Comparison of ENCODE assay signal across 9 mouse cellular contexts in the genomic region with DNA sequence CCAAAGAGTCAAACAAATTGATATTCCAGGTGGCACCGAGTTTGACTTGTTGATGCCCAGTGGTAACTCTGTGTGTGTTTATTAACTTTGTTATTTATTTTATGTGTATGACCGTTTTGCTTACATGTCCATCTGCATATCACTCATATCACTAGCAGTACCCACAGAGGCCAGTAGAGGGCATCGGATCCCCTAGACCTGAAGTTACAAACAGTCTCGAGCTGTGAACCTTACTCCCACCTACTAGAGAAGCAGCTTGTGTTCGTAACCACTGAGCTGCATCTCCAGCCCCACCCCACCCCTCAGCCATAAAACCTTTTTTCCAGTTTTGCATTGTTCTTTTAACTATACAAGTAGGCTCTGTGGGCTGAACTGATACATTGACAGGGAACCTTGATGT.
DNase-seq lines count a peak whose midpoint lies in the region; ATAC-seq and TF ChIP-seq lines count a peak whose summit lies in the region.
"Had no signal": no experiment of that assay in that cellular context is flagged by ENCODE, and none has a peak within 500 bp of the region (broad histone marks: within the 10 kb centered on the region; RNA-seq: fewer than 3 reads in every experiment).

No protein-coding gene starts in this region.

- H3K4me2 ChIP-seq in forebrain, embryonic 14.5 days (ENCODE audit: low read length), result no peak overlapping the region
- no peak overlapping the region for H3K4me2 ChIP-seq in forebrain, embryonic 15.5 days (replicated peaks)
- no peak overlapping the region for H3K4me2 ChIP-seq in heart, embryonic 12.5 days
- H3K4me2 ChIP-seq: hindbrain, embryonic 15.5 days had no signal

- H3K27ac ChIP-seq in forebrain, embryonic 14.5 days (ENCODE audit: low read depth, low read length), result no peak overlapping the region
- no peak overlapping the region for H3K27ac ChIP-seq in forebrain, embryonic 15.5 days (replicated peaks)
- H3K27ac ChIP-seq in cortical plate, adult 2 months (ENCODE audit: insufficient read depth, low read length), result no peak overlapping the region
- no peak overlapping the region for H3K27ac ChIP-seq in heart, embryonic 12.5 days (ENCODE audit: poor library complexity, severe bottlenecking)
- H3K27ac ChIP-seq: hindbrain, embryonic 15.5 days had no signal

- peak; percentile 31; the same call in 1 of the 2 replicates for TF ChIP-seq CTCF in cortical plate, adult 2 months (IDR thresholded peaks at IDR 0.05; ENCODE audit: extremely low read depth, insufficient read depth, low read length)

- intact Hi-C loops in heart, postnatal 10 days (cut with DNase I), result no loop called here

- no peak for ATAC-seq in forebrain, embryonic 14.5 days
- no peak for ATAC-seq in forebrain, embryonic 15.5 days (replicated peaks)
- ATAC-seq in heart, embryonic 12.5 days (ENCODE audit: insufficient number of reproducible peaks, low FRiP score), result no peak

- no peaks in the 10 kb centered on the region for H3K27me3 ChIP-seq in forebrain, embryonic 14.5 days (replicated peaks; ENCODE audit: control insufficient read depth, insufficient read depth, low read length)
- no peaks in the 10 kb centered on the region for H3K27me3 ChIP-seq in forebrain, embryonic 15.5 days
- no peaks in the 10 kb centered on the region for H3K27me3 ChIP-seq in splenic B cell, adult 2 months (ENCODE audit: control insufficient read depth, insufficient read depth, low read length, poor library complexity, severe bottlenecking)
- H3K27me3 ChIP-seq in heart, embryonic 12.5 days (replicated peaks), result no peaks in the 10 kb centered on the region
- H3K27me3 ChIP-seq: hindbrain, embryonic 15.5 days had no signal

- WGBS in forebrain, embryonic 14.5 days, result 53% methylated on average over 5 of the region's 5 CpGs
- 54% methylated on average over 5 of the region's 5 CpGs for WGBS in forebrain, embryonic 15.5 days
- 54% methylated on average over 5 of the region's 5 CpGs for WGBS in heart, embryonic 12.5 days

- no peaks in the 10 kb centered on the region for H3K36me3 ChIP-seq in forebrain, embryonic 14.5 days (ENCODE audit: control insufficient read depth, insufficient read depth, low read length)
- no peaks in the 10 kb centered on the region for H3K36me3 ChIP-seq in forebrain, embryonic 15.5 days
- H3K36me3 ChIP-seq in splenic B cell, adult 2 months (ENCODE audit: control insufficient read depth, insufficient read depth, low read length, poor library complexity, severe bottlenecking), result no peaks in the 10 kb centered on the region
- H3K36me3 ChIP-seq in heart, embryonic 12.5 days, result peaks cover 31% of the 10 kb centered on the region
- H3K36me3 ChIP-seq: hindbrain, embryonic 15.5 days had no signal

- H3K9me3 ChIP-seq in forebrain, embryonic 14.5 days (replicated peaks; ENCODE audit: control insufficient read depth, low read length), result peaks cover 7% of the 10 kb centered on the region; the same call in 1 of the 2 replicates
- H3K9me3 ChIP-seq in forebrain, embryonic 15.5 days, result no peaks in the 10 kb centered on the region; the same call in 1 of the 2 replicates
- peaks cover 8% of the 10 kb centered on the region for H3K9me3 ChIP-seq in heart, embryonic 12.5 days (replicated peaks)
- H3K9me3 ChIP-seq: hindbrain, embryonic 15.5 days had no signal

- no peak for TF ChIP-seq POLR2A in cortical plate, adult 2 months (IDR thresholded peaks at IDR 0.05; ENCODE audit: extremely low read depth, insufficient read depth, low read length)

- H3K4me1 ChIP-seq in forebrain, embryonic 14.5 days (ENCODE audit: control insufficient read depth, insufficient read depth, low read length), result no peaks in the 10 kb centered on the region
- H3K4me1 ChIP-seq in forebrain, embryonic 15.5 days, result no peaks in the 10 kb centered on the region
- H3K4me1 ChIP-seq in cortical plate, adult 2 months (ENCODE audit: control insufficient read depth, insufficient read depth, low read length), result no peaks in the 10 kb centered on the region
- peaks cover 18% of the 10 kb centered on the region; the same call in 1 of the 2 replicates for H3K4me1 ChIP-seq in heart, embryonic 12.5 days (replicated peaks)
- H3K4me1 ChIP-seq: hindbrain, embryonic 15.5 days had no signal

- DNase-seq in forebrain, embryonic 14.5 days (ENCODE audit: low spot score), result peak; percentile 12
- DNase-seq in lung, postnatal 36 days, result peak; percentile 64
- no peak for DNase-seq in lung, postnatal 10 days
- DNase-seq in splenic B cell, adult 2 months (ENCODE audit: low read depth, low spot score), result peak; percentile 47
- no peak for DNase-seq in heart, postnatal 10 days

- H3K9ac ChIP-seq in forebrain, embryonic 14.5 days (ENCODE audit: low read length), result no peak overlapping the region
- no peak overlapping the region for H3K9ac ChIP-seq in forebrain, embryonic 15.5 days (replicated peaks)
- H3K9ac ChIP-seq in heart, embryonic 12.5 days, result no peak overlapping the region
- H3K9ac ChIP-seq: hindbrain, embryonic 15.5 days had no signal

- no peak overlapping the region for H3K4me3 ChIP-seq in forebrain, embryonic 14.5 days (ENCODE audit: low read depth, low read length)
- H3K4me3 ChIP-seq in forebrain, embryonic 15.5 days, result no peak overlapping the region
- H3K4me3 ChIP-seq in cortical plate, adult 2 months (ENCODE audit: insufficient read depth, low read length), result no peak overlapping the region
- no peak overlapping the region for H3K4me3 ChIP-seq in heart, embryonic 12.5 days
- H3K4me3 ChIP-seq: hindbrain, embryonic 15.5 days had no signal

Comparison
In these comparisons a context has a peak if more than half of its experiments do, and no peak if none do; other contexts are left out.
1. DNase-seq: peak in forebrain, embryonic 14.5 days (single experiment), lung, postnatal 36 days (single experiment) and splenic B cell, adult 2 months (single experiment); none in lung, postnatal 10 days (single experiment) and heart, postnatal 10 days (0 of 2).